ENCODE assay signal across 15 mouse cellular contexts in genomic region chr19:57278263-57278662, GRCm38 (mm10).
"Had no signal": no experiment of that assay in that cellular context is flagged by ENCODE, and none has a peak within 500 bp of the region (broad histone marks: within the 10 kb centered on the region; RNA-seq: fewer than 3 reads in every experiment).

No protein-coding gene starts in this region.

- H3K4me2 ChIP-seq: limb, embryonic 12.5 days; liver, embryonic 12.5 days; lung, embryonic 14.5 days; midbrain, embryonic 12.5 days; neural tube, embryonic 13.5 days had no signal

- H3K9me3 ChIP-seq: limb, embryonic 12.5 days; liver, embryonic 12.5 days; midbrain, embryonic 12.5 days; neural tube, embryonic 13.5 days had no signal

- ATAC-seq: liver, embryonic 12.5 days; midbrain, embryonic 16.5 days had no signal

- H3K27ac ChIP-seq: limb, embryonic 12.5 days; liver, embryonic 12.5 days; midbrain, embryonic 12.5 days; neural tube, embryonic 13.5 days had no signal

- H3K4me3 ChIP-seq: limb, embryonic 12.5 days; liver, embryonic 12.5 days; midbrain, embryonic 12.5 days; neural tube, embryonic 13.5 days had no signal

- H3K36me3 ChIP-seq: limb, embryonic 12.5 days; liver, embryonic 12.5 days; midbrain, embryonic 12.5 days; neural tube, embryonic 13.5 days had no signal

- DNase-seq: kidney, adult 11 months; kidney, postnatal 10 days; layer of hippocampus, postnatal 36 days; lung, postnatal 10 days; retina, postnatal 1 day; right cerebral cortex, postnatal 4 days; spleen, adult 18-20 months; thymus, adult 18-20 months; thymus, postnatal 14 days had no signal

- H3K9ac ChIP-seq: limb, embryonic 12.5 days; liver, embryonic 12.5 days; lung, embryonic 14.5 days; midbrain, embryonic 12.5 days; neural tube, embryonic 13.5 days had no signal
